Comparison of ENCODE assay signal across 8 mouse cellular contexts in the genomic region with DNA sequence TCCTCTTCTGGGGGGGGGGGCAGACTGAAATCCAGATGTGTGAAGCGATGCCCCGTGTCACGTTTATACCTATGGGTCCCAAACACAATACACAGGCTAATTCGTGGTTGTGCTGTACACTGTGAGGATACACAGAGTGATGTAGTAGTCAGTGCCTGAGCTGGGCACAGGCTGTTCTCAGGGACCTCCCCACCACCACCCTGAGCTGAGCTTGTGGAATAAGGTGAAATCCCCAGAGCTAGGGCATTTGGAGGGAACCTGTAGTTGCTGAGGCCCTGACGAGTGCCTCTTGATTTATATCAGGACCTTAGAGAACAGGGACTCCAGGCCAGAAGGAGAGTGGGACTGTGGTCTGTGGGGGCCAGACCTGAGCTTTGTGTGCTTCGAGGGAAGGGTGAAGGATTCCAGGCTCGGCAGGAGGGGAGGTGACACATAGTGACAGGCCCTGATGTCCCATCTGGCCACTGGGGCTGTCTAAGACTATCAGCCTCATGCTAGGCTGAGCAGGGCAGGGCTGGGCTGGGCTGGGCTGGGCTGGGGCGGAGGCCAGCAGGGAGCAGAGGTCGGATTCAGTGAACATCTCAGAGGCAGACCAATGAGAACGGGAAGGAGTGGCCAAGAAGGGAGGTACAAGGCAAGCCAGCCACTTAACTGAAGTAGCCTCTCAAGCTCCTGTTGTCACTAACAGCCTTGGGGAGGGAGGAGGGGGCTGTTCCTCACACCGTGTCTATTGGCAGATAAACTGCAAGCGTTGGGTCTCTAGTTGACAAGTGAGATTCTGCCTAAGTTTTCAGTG. TPM values are rescaled to one million over a fixed set of nuclear protein-coding genes. Genes with fewer than 3 reads are reported as not detected.
DNase-seq lines count a peak whose midpoint lies in the region; ATAC-seq lines count a peak whose summit lies in the region.

No protein-coding gene starts in this region.

- peak; percentile 44; the same call in 1 of the 2 replicates for ATAC-seq in midbrain, embryonic 12.5 days (ENCODE audit: low FRiP score, low read depth)
- ATAC-seq in midbrain, embryonic 15.5 days (replicated peaks): no peak
- ATAC-seq in limb, embryonic 12.5 days (ENCODE audit: insufficient number of reproducible peaks, insufficient read depth, low FRiP score, low TSS enrichment, low read depth): peak; percentile 20; the same call in 1 of the 2 replicates
- peak; percentile 55; the same call in 1 of the 2 replicates for ATAC-seq in stomach, embryonic 14.5 days (ENCODE audit: insufficient number of reproducible peaks, insufficient read depth, low FRiP score, low read depth)
- no peak for ATAC-seq in forebrain, embryonic 16.5 days

- H3K4me2 ChIP-seq in midbrain, embryonic 12.5 days (replicated peaks): no peak overlapping the region
- H3K4me2 ChIP-seq in midbrain, embryonic 15.5 days: no peak overlapping the region
- no peak overlapping the region for H3K4me2 ChIP-seq in limb, embryonic 12.5 days
- H3K4me2 ChIP-seq in stomach, embryonic 14.5 days (replicated peaks; ENCODE audit: low read depth, low read length): no peak overlapping the region
- H3K4me2 ChIP-seq in forebrain, embryonic 16.5 days (ENCODE audit: low read length): no peak overlapping the region

- 43% methylated on average over 12 of the region's 12 CpGs for WGBS in midbrain, embryonic 12.5 days
- WGBS in midbrain, embryonic 15.5 days: 37% methylated on average over 11 of the region's 12 CpGs
- 36% methylated on average over 12 of the region's 12 CpGs for WGBS in limb, embryonic 12.5 days
- 37% methylated on average over 12 of the region's 12 CpGs for WGBS in stomach, embryonic 14.5 days
- 43% methylated on average over 12 of the region's 12 CpGs for WGBS in forebrain, embryonic 16.5 days

- no peaks in the 10 kb centered on the region for H3K27me3 ChIP-seq in midbrain, embryonic 12.5 days
- no peaks in the 10 kb centered on the region for H3K27me3 ChIP-seq in midbrain, embryonic 15.5 days (replicated peaks)
- no peaks in the 10 kb centered on the region for H3K27me3 ChIP-seq in limb, embryonic 12.5 days
- H3K27me3 ChIP-seq in stomach, embryonic 14.5 days (ENCODE audit: control insufficient read depth, insufficient read depth, low read length): no peaks in the 10 kb centered on the region
- H3K27me3 ChIP-seq in forebrain, embryonic 16.5 days (replicated peaks; ENCODE audit: control insufficient read depth, insufficient read depth, low read length): no peaks in the 10 kb centered on the region

- no peaks in the 10 kb centered on the region for H3K36me3 ChIP-seq in midbrain, embryonic 12.5 days
- H3K36me3 ChIP-seq in midbrain, embryonic 15.5 days (replicated peaks): no peaks in the 10 kb centered on the region
- no peaks in the 10 kb centered on the region for H3K36me3 ChIP-seq in limb, embryonic 12.5 days
- H3K36me3 ChIP-seq in stomach, embryonic 14.5 days (ENCODE audit: control insufficient read depth, insufficient read depth, low read length): no peaks in the 10 kb centered on the region
- no peaks in the 10 kb centered on the region for H3K36me3 ChIP-seq in forebrain, embryonic 16.5 days (ENCODE audit: control insufficient read depth, insufficient read depth)

- peak; percentile 38 to 50 for DNase-seq in heart, postnatal 10 days
- no peak for DNase-seq in urinary bladder, postnatal 36 days (ENCODE audit: low spot score in 2 of 2)
- no peak for DNase-seq in left cerebral cortex, adult 9 months (ENCODE audit: low spot score in 2 of 2)

- H3K9me3 ChIP-seq in midbrain, embryonic 12.5 days: no peaks in the 10 kb centered on the region
- H3K9me3 ChIP-seq in midbrain, embryonic 15.5 days: no peaks in the 10 kb centered on the region
- no peaks in the 10 kb centered on the region for H3K9me3 ChIP-seq in limb, embryonic 12.5 days
- H3K9me3 ChIP-seq in stomach, embryonic 14.5 days (ENCODE audit: control insufficient read depth, low read depth, low read length): no peaks in the 10 kb centered on the region
- H3K9me3 ChIP-seq in forebrain, embryonic 16.5 days (ENCODE audit: control insufficient read depth, low read length): no peaks in the 10 kb centered on the region

- no peak overlapping the region for H3K9ac ChIP-seq in midbrain, embryonic 12.5 days (replicated peaks)
- no peak overlapping the region for H3K9ac ChIP-seq in midbrain, embryonic 15.5 days
- no peak overlapping the region for H3K9ac ChIP-seq in limb, embryonic 12.5 days (replicated peaks)
- H3K9ac ChIP-seq in stomach, embryonic 14.5 days (replicated peaks; ENCODE audit: low read depth, low read length): no peak overlapping the region
- H3K9ac ChIP-seq in forebrain, embryonic 16.5 days (replicated peaks; ENCODE audit: low read depth, low read length): no peak overlapping the region

- H3K4me1 ChIP-seq in midbrain, embryonic 12.5 days: peaks cover 23% of the 10 kb centered on the region; the same call in 1 of the 2 replicates
- H3K4me1 ChIP-seq in midbrain, embryonic 15.5 days: no peaks in the 10 kb centered on the region
- H3K4me1 ChIP-seq in limb, embryonic 12.5 days (replicated peaks): peaks cover 22% of the 10 kb centered on the region
- H3K4me1 ChIP-seq in stomach, embryonic 14.5 days (ENCODE audit: control insufficient read depth, insufficient read depth, low read length): peaks cover 21% of the 10 kb centered on the region
- peaks cover 5% of the 10 kb centered on the region for H3K4me1 ChIP-seq in forebrain, embryonic 16.5 days (replicated peaks; ENCODE audit: control insufficient read depth, insufficient read depth, low read length)

- H3K27ac ChIP-seq in midbrain, embryonic 12.5 days (replicated peaks): no peak overlapping the region
- H3K27ac ChIP-seq in midbrain, embryonic 15.5 days: no peak overlapping the region
- H3K27ac ChIP-seq in limb, embryonic 12.5 days: no peak overlapping the region
- no peak overlapping the region for H3K27ac ChIP-seq in stomach, embryonic 14.5 days (ENCODE audit: low read length)
- no peak overlapping the region for H3K27ac ChIP-seq in forebrain, embryonic 16.5 days (ENCODE audit: low read length)

- H3K4me3 ChIP-seq in midbrain, embryonic 12.5 days: no peak overlapping the region
- H3K4me3 ChIP-seq in midbrain, embryonic 15.5 days: no peak overlapping the region
- H3K4me3 ChIP-seq in limb, embryonic 12.5 days (replicated peaks): no peak overlapping the region
- H3K4me3 ChIP-seq in stomach, embryonic 14.5 days (ENCODE audit: low read depth, low read length): no peak overlapping the region
- H3K4me3 ChIP-seq in forebrain, embryonic 16.5 days (replicated peaks; ENCODE audit: low read length): no peak overlapping the region

- intact Hi-C loops in heart, postnatal 10 days (cut with DNase I): no loop called here

RNA-seq across cellular contexts. Expression of a gene that starts 40.8 kb away (rescaled TPM):
- polyA plus RNA-seq in midbrain, embryonic 12.5 days (2016; fragmentation: Nextera tagmentation; extraction: Ambion mirVana): 110 and 115 TPM in 2 replicates
- polyA plus RNA-seq in midbrain, embryonic 15.5 days (2015; fragmentation: Nextera tagmentation; extraction: Ambion mirVana): 120 and 126 TPM in 2 replicates
- total RNA-seq in heart, postnatal 10 days (2021): 10 to 100 TPM; 65.4 to 67.4 TPM
- 91.0 and 97.5 TPM in 2 replicates for polyA plus RNA-seq in limb, embryonic 12.5 days (2016; fragmentation: Nextera tagmentation; extraction: Ambion mirVana)
- polyA plus RNA-seq in stomach, embryonic 14.5 days (2014; fragmentation: Nextera tagmentation; extraction: Ambion mirVana): 65.1 and 67.3 TPM in 2 replicates
- polyA plus RNA-seq in forebrain, embryonic 16.5 days (2015; fragmentation: Nextera tagmentation; extraction: Ambion mirVana): 125 and 137 TPM in 2 replicates

Comparison
In these comparisons a context has a peak if more than half of its experiments do, and no peak if none do; other contexts are left out.
1. ATAC-seq: peak in midbrain, embryonic 12.5 days (single experiment), limb, embryonic 12.5 days (single experiment) and stomach, embryonic 14.5 days (single experiment); none in midbrain, embryonic 15.5 days (single experiment) and forebrain, embryonic 16.5 days (single experiment).
2. DNase-seq: peak in heart, postnatal 10 days (2 of 2); none in urinary bladder, postnatal 36 days (0 of 2) and left cerebral cortex, adult 9 months (0 of 2).